Mouse (Mus musculus) spleen, adult 2 months (tissue): Measurements from ENCODE around the gene Rcbtb1.

Source experiments
- CTCF ChIP-seq: fragments of 200-500 bp; IDR thresholded peaks from 2 replicates; pipeline ENCODE4 v1.5.1; 2011; ENCODE audit warnings: mild to moderate bottlenecking, inconsistent platforms; ENCODE audit not compliant: insufficient read depth, insufficient read length, insufficient replicate concordance; ENCODE audit errors: extremely low read depth
- POLR2A ChIP-seq: fragments of 200-500 bp; IDR thresholded peaks from 2 replicates; pipeline ENCODE4 v1.6.1; 2011; ENCODE audit warnings: low read depth, low read length, inconsistent platforms

- TF ChIP-seq POLR2A (no peak), CTCF (no peak)
These were observed 29.4 kb downstream of the Rcbtb1 start for GRCm38 (mm10) chr14:59230331-59230966.
